Mouse (Mus musculus): ENCODE data around the gene Hes5. TPM values are rescaled to one million over a fixed set of nuclear protein-coding genes. Genes with fewer than 3 reads are reported as not detected.

Gene Hes5
- polyA plus RNA-seq, 1 experiment from 2014 or later, result 1.1 TPM

GRCm38 (mm10) chr4:154961226-154961738, 559 bp downstream of the Hes5 start:
- Histone ChIP-seq H3K4me2 (peak overlapping the region; percentile 88), H3K4me3 (peak overlapping the region; percentile 44), H3K36me3 (0 out of 2 replicates have a peak, but pooled peaks cover 1% of the 10 kb centered on the region), H3K9ac (peak overlapping the region; percentile 33; the same call in 1 of the 2 replicates), H3K27ac (no peak overlapping the region), H3K27me3 (peaks cover 68% of the 10 kb centered on the region), H3K4me1 (peaks cover 64% of the 10 kb centered on the region), H3K9me3 (no peaks in the 10 kb centered on the region)
- WGBS, result under 1% methylated on average over 46 of the region's 47 CpGs
- no peak for ATAC-seq (ENCODE audit: insufficient number of reproducible peaks, low FRiP score, low TSS enrichment, low read depth)

DNA sequence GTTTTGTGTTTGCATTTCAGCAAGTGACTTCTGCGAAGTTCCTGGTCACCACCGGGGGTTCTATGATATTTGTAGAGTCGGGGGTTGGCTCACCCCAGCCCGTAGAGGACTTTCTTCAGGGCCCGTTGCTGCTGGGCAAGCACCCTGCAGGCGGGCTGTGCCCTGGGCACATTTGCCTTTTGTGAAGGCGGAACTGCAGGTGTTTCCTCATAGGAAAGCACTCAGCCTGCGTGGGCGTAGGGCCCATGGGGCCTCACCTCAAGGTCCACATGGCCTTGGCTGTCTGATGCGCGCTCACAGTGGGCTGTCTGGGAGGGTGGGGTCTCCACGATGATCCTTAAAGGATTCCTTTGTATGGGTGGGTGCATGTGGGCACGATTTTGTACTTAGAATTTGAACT, 1.2 kb downstream of the Hes5 start:
- H3K27me3 ChIP-seq, result peaks cover 64% of the 10 kb centered on the region
- H3K4me3 ChIP-seq, result peak overlapping the region; percentile 44
- 0 out of 2 replicates have a peak, but pooled peaks cover 5% of the 10 kb centered on the region for H3K36me3 ChIP-seq
- H3K4me2 ChIP-seq, result peak overlapping the region; percentile 88; the same call in 1 of the 2 replicates
- no peak overlapping the region for H3K9ac ChIP-seq
- WGBS, result 31% methylated on average over 13 of the region's 13 CpGs
- no peak for ATAC-seq (ENCODE audit: insufficient number of reproducible peaks, low FRiP score, low TSS enrichment, low read depth)
- H3K4me1 ChIP-seq, result peaks cover 67% of the 10 kb centered on the region
- H3K27ac ChIP-seq, result no peak overlapping the region
- no peaks in the 10 kb centered on the region for H3K9me3 ChIP-seq

DNA sequence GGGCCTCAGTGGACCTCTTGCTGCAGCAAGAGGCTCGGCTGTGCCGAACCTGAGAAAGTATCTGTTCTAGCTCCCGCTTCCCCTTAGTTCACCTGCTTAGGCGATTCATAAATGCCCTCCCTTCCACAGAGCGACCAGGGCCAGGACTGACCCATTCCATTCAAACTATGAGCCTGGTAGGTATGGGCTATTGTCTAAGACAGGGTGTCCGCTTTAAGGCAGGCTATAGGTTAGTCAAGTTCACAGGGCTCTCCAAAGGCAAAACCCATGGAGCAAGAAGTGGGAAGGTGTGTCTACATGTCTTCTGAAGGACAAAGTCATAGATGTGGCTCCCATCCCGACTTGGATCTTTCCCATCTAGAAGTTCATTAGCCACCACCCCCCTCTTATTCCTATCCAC, 2.0 kb downstream of the Hes5 start:
- Histone ChIP-seq H3K4me2 (no peak overlapping the region; the same call in 1 of the 2 replicates), H3K27ac (no peak overlapping the region), H3K27me3 (peaks cover 58% of the 10 kb centered on the region), H3K9me3 (no peaks in the 10 kb centered on the region), H3K9ac (no peak overlapping the region), H3K4me3 (no peak overlapping the region), H3K4me1 (peaks cover 67% of the 10 kb centered on the region), H3K36me3 (0 out of 2 replicates have a peak, but pooled peaks cover 5% of the 10 kb centered on the region)
- no peak for ATAC-seq (ENCODE audit: insufficient number of reproducible peaks, low FRiP score, low TSS enrichment, low read depth)
- WGBS, result 86% methylated on average over 7 of the region's 7 CpGs

DNA sequence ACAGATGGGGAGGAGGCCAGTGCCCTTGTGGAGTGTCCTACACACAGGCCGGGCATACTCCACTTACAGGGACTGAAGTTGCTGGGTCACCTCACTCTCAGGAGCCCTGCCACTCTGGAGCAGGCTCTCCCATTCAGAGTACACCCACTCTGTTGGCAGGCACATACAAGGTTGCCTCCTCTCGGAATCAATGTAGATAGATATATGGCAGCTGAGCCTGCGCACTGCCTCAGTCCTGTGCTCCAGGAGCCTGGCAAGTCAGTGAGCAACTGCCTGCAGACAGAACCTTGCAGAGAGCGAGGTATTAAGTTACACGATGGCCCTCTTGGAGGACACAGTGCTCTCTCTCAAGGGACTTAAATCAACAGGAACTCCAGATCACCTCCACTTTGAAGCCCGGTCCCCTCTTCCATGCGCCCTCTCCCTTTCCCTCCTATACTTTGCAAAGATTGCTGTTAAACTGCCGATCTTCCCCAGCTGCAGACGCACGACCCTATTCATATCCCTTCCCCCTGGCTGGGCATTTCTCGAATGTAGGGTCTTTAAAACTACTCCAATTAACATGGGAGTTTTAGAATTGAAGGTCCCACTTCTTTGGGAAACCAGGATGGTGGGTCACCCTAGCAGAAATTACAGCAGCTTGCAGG, 2.6 kb downstream of the Hes5 start:
- peak overlapping the region; percentile 80 for H3K4me3 ChIP-seq
- no peak for ATAC-seq (ENCODE audit: insufficient number of reproducible peaks, low FRiP score, low TSS enrichment, low read depth)
- peaks cover 62% of the 10 kb centered on the region for H3K4me1 ChIP-seq
- peak overlapping the region; percentile 74; the same call in 1 of the 2 replicates for H3K9ac ChIP-seq
- 26% methylated on average over 11 of the region's 11 CpGs for WGBS
- peak overlapping the region; percentile 93; the same call in 1 of the 2 replicates for H3K27ac ChIP-seq
- no peaks in the 10 kb centered on the region for H3K9me3 ChIP-seq
- H3K4me2 ChIP-seq, result peak overlapping the region; percentile 71
- peaks cover 52% of the 10 kb centered on the region for H3K27me3 ChIP-seq
- H3K36me3 ChIP-seq, result 0 out of 2 replicates have a peak, but pooled peaks cover 5% of the 10 kb centered on the region

DNA sequence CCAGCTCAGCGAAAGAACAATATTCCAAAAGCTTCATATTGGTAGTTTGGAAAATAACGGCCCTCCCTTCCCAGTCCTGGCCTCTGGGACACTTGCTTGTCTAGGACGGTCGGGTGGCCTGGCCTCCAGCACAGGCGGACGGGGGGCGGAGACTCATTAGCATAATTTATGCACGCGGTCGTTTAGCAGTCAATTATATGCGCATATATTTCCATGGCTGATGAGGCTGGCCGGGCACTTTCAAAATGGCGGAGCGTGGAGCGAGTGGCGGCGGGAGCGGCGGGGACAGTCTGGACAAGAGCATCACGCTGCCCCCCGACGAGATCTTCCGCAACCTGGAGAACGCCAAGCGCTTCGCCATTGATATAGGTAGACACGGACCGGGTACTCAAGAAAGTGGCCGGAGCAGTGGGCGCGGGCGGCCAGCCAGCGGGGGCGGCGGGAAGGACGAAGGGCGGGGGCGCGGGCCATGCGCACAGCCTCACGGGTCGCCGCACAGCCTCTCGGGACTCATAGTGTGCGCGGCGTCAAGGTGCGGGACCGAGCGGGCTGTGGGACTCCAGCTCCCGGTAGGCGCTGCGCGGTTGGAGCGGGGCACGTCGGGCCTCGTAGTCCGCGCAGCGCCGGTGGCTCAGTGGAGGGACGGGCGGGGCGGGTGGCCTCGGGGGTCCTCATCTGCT, 3.3 kb downstream of the Hes5 start, which contains the start of gene Pank4:
Gene Pank4 (plus strand): TSS at position 223 of the 680 bp plus-strand sequence.
- Histone ChIP-seq H3K9me3 (no peaks in the 10 kb centered on the region), H3K4me2 (peak within 1 kb of the TSS; percentile 71), H3K4me1 (peaks cover 55% of the 10 kb centered on the region), H3K27ac (peak within 1 kb of the TSS; percentile 93), H3K4me3 (peak within 1 kb of the TSS; percentile 80), H3K27me3 (peaks cover 45% of the 10 kb centered on the region), H3K9ac (peak within 1 kb of the TSS; percentile 74), H3K36me3 (peaks cover 7% of the 10 kb centered on the region)
- ATAC-seq (ENCODE audit: insufficient number of reproducible peaks, low FRiP score, low TSS enrichment, low read depth), result peak; percentile 91
- under 1% methylated on average over 63 of the region's 66 CpGs for WGBS

- ATAC-seq (ENCODE audit: insufficient number of reproducible peaks, low FRiP score, low TSS enrichment, low read depth), result peak; percentile 16; the same call in 1 of the 2 replicates
- H3K4me1 ChIP-seq, result peaks cover 54% of the 10 kb centered on the region
- H3K4me2 ChIP-seq, result peak overlapping the region; percentile 71
- H3K27ac ChIP-seq, result peak overlapping the region; percentile 93
- H3K27me3 ChIP-seq, result peaks cover 38% of the 10 kb centered on the region
- peaks cover 14% of the 10 kb centered on the region for H3K36me3 ChIP-seq
- WGBS, result 1% methylated on average over 36 of the region's 36 CpGs
- no peaks in the 10 kb centered on the region for H3K9me3 ChIP-seq
- H3K4me3 ChIP-seq, result peak overlapping the region; percentile 80
- peak overlapping the region; percentile 74 for H3K9ac ChIP-seq
Observed at GRCm38 (mm10) chr4:154964581-154965235, 4.0 kb downstream of the Hes5 start.

- peaks cover 43% of the 10 kb centered on the region for H3K4me1 ChIP-seq
- WGBS, result 75% methylated on average over 3 of the region's 3 CpGs
- H3K9me3 ChIP-seq, result no peaks in the 10 kb centered on the region
- no peak overlapping the region for H3K9ac ChIP-seq
- H3K4me3 ChIP-seq, result no peak overlapping the region
- H3K27me3 ChIP-seq, result peaks cover 27% of the 10 kb centered on the region
- no peak overlapping the region for H3K27ac ChIP-seq
- 0 out of 2 replicates have a peak overlapping the region, but pooled peaks have one; percentile 71 for H3K4me2 ChIP-seq
- ATAC-seq (ENCODE audit: insufficient number of reproducible peaks, low FRiP score, low TSS enrichment, low read depth), result no peak
- peaks cover 25% of the 10 kb centered on the region for H3K36me3 ChIP-seq
Observed at GRCm38 (mm10) chr4:154965856-154966255, 5.1 kb downstream of the Hes5 start.

DNA sequence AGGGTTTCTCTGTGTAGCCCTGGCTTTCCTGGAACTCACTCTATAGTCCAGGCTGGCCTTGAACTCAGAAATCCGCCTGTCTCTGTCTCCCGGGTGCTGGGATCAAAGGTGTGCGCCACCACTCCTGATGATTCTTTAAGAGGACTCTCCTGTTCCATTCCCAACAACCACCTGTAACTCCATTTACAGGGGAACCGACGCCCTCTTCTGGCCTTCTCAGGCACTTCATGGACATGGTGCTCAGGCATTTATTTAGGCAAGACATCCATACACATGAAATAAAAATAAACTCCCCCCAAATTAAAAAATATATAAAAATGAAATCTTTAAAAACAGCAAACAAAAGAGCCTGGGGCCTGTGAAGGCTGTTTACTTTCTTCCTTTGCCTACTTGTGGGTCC, 6.5 kb downstream of the Hes5 start:
- WGBS, result 70% methylated on average over 5 of the region's 5 CpGs
- Histone ChIP-seq H3K27me3 (peaks cover 14% of the 10 kb centered on the region), H3K9ac (no peak overlapping the region), H3K27ac (no peak overlapping the region), H3K4me3 (no peak overlapping the region), H3K36me3 (peaks cover 38% of the 10 kb centered on the region), H3K4me2 (no peak overlapping the region), H3K4me1 (peaks cover 31% of the 10 kb centered on the region), H3K9me3 (no peaks in the 10 kb centered on the region)
- no peak for ATAC-seq (ENCODE audit: insufficient number of reproducible peaks, low FRiP score, low TSS enrichment, low read depth)

- no peaks in the 10 kb centered on the region for H3K9me3 ChIP-seq
- 92% methylated on average over 12 of the region's 12 CpGs for WGBS
- H3K27me3 ChIP-seq, result no peaks in the 10 kb centered on the region
- ATAC-seq (ENCODE audit: insufficient number of reproducible peaks, low FRiP score, low TSS enrichment, low read depth), result no peak
- no peak overlapping the region for H3K4me3 ChIP-seq
- no peaks in the 10 kb centered on the region for H3K4me1 ChIP-seq
- no peak overlapping the region for H3K4me2 ChIP-seq
- H3K9ac ChIP-seq, result no peak overlapping the region
- peaks cover 88% of the 10 kb centered on the region for H3K36me3 ChIP-seq
- H3K27ac ChIP-seq, result no peak overlapping the region
Observed at GRCm38 (mm10) chr4:154972546-154972945, 11.8 kb downstream of the Hes5 start.

GRCm38 (mm10) chr4:154974163-154974611, 13.5 kb downstream of the Hes5 start:
- Histone ChIP-seq H3K4me1 (no peaks in the 10 kb centered on the region), H3K36me3 (peaks cover 100% of the 10 kb centered on the region), H3K27me3 (no peaks in the 10 kb centered on the region), H3K27ac (no peak overlapping the region), H3K9me3 (no peaks in the 10 kb centered on the region), H3K4me3 (no peak overlapping the region), H3K4me2 (no peak overlapping the region), H3K9ac (no peak overlapping the region)
- 91% methylated on average over 11 of the region's 11 CpGs for WGBS
- ATAC-seq (ENCODE audit: insufficient number of reproducible peaks, low FRiP score, low TSS enrichment, low read depth), result no peak

GRCm38 (mm10) chr4:154980110-154980509, 19.4 kb downstream of the Hes5 start:
- Histone ChIP-seq H3K36me3 (peaks cover 64% of the 10 kb centered on the region), H3K27ac (no peak overlapping the region), H3K4me3 (no peak overlapping the region), H3K4me1 (peaks cover 5% of the 10 kb centered on the region; the same call in 1 of the 2 replicates), H3K9me3 (no peaks in the 10 kb centered on the region), H3K4me2 (no peak overlapping the region), H3K9ac (no peak overlapping the region), H3K27me3 (peaks cover 15% of the 10 kb centered on the region; the same call in 1 of the 2 replicates)
- WGBS, result 82% methylated on average over 4 of the region's 4 CpGs
- ATAC-seq (ENCODE audit: insufficient number of reproducible peaks, low FRiP score, low TSS enrichment, low read depth), result no peak
